Mouse (Mus musculus): ENCODE measurements around the gene Rnd2. TPM values are rescaled to one million over a fixed set of nuclear protein-coding genes. Genes with fewer than 3 reads are reported as not detected.
"Not testable (repeated sequence)": the region's sequence is repeated elsewhere in the genome, so short reads cannot be mapped to it uniquely, and the experiment has no call there.

Gene Rnd2
- polyA plus RNA-seq, 1 experiment from 2014 or later = 80.5 TPM

- H3K4me3 ChIP-seq = no peak overlapping the region
- 85% methylated on average over 4 of the region's 4 CpGs for WGBS
- ATAC-seq (ENCODE audit: low read depth) = no peak
These were observed 15.9 kb upstream of the Rnd2 start for GRCm38 (mm10) chr11:101448899-101449298.

GRCm38 (mm10) chr11:101449596-101449995 is 15.2 kb upstream of the Rnd2 start:
- H3K27ac ChIP-seq (replicated peaks); H3K9me3 ChIP-seq; H3K4me2 ChIP-seq; H3K27me3 ChIP-seq; H3K4me3 ChIP-seq; H3K9ac ChIP-seq; H3K4me1 ChIP-seq (replicated peaks); ATAC-seq (ENCODE audit: low read depth): not testable (repeated sequence)
- WGBS = 91% methylated on average over 4 of the region's 4 CpGs
- H3K36me3 ChIP-seq = peaks cover 19% of the 10 kb centered on the region

More at GRCm38 (mm10) chr11:101448899-101449298, 15.9 kb upstream of the Rnd2 start:
- H3K4me1 ChIP-seq (replicated peaks) = peaks cover 12% of the 10 kb centered on the region
- H3K9me3 ChIP-seq = no peaks in the 10 kb centered on the region
- no peak overlapping the region for H3K9ac ChIP-seq
- H3K4me2 ChIP-seq = peak overlapping the region; percentile 13
- H3K27ac ChIP-seq (replicated peaks) = no peak overlapping the region
- no peaks in the 10 kb centered on the region for H3K27me3 ChIP-seq
- peaks cover 26% of the 10 kb centered on the region for H3K36me3 ChIP-seq

GRCm38 (mm10) chr11:101450394-101450793 is 14.4 kb upstream of the Rnd2 start:
- H3K27ac ChIP-seq (replicated peaks) = no peak overlapping the region
- H3K4me1 ChIP-seq (replicated peaks) = no peaks in the 10 kb centered on the region
- WGBS = 73% methylated on average over 3 of the region's 3 CpGs
- ATAC-seq (ENCODE audit: low read depth) = no peak
- no peaks in the 10 kb centered on the region for H3K9me3 ChIP-seq
- H3K27me3 ChIP-seq = no peaks in the 10 kb centered on the region
- H3K9ac ChIP-seq = no peak overlapping the region
- no peak overlapping the region for H3K4me3 ChIP-seq
- H3K4me2 ChIP-seq = no peak overlapping the region
- peaks cover 12% of the 10 kb centered on the region for H3K36me3 ChIP-seq

- 96% methylated on average over 10 of the region's 10 CpGs for WGBS
These were observed 13.3 kb upstream of the Rnd2 start for GRCm38 (mm10) chr11:101451536-101451935.

GRCm38 (mm10) chr11:101452093-101452774 is 12.6 kb upstream of the Rnd2 start:
- H3K4me3 ChIP-seq = no peak overlapping the region
- H3K9me3 ChIP-seq = no peaks in the 10 kb centered on the region
- H3K4me1 ChIP-seq (replicated peaks) = no peaks in the 10 kb centered on the region
- H3K27ac ChIP-seq (replicated peaks) = no peak overlapping the region
- H3K27me3 ChIP-seq = no peaks in the 10 kb centered on the region
- H3K9ac ChIP-seq = no peak overlapping the region
- ATAC-seq (ENCODE audit: low read depth) = no peak
- no peak overlapping the region for H3K4me2 ChIP-seq
- 74% methylated on average over 10 of the region's 10 CpGs for WGBS
- peaks cover 9% of the 10 kb centered on the region for H3K36me3 ChIP-seq

More at GRCm38 (mm10) chr11:101451536-101451935, 13.3 kb upstream of the Rnd2 start:
- Histone ChIP-seq H3K4me2 (no peak overlapping the region), H3K27ac (replicated peaks) (no peak overlapping the region), H3K4me1 (replicated peaks) (no peaks in the 10 kb centered on the region), H3K27me3 (no peaks in the 10 kb centered on the region), H3K4me3 (no peak overlapping the region), H3K36me3 (peaks cover 6% of the 10 kb centered on the region), H3K9ac (no peak overlapping the region), H3K9me3 (no peaks in the 10 kb centered on the region)
- no peak for ATAC-seq (ENCODE audit: low read depth)

- Histone ChIP-seq H3K27me3 (no peaks in the 10 kb centered on the region), H3K4me2 (no peak overlapping the region), H3K4me3 (no peak overlapping the region), H3K4me1 (replicated peaks) (no peaks in the 10 kb centered on the region), H3K9ac (no peak overlapping the region), H3K27ac (replicated peaks) (peak overlapping the region; percentile 54; the same call in 1 of the 2 replicates), H3K36me3 (peaks cover 33% of the 10 kb centered on the region), H3K9me3 (no peaks in the 10 kb centered on the region)
- WGBS = 53% methylated on average over 6 of the region's 6 CpGs
- no peak for ATAC-seq (ENCODE audit: low read depth)
These were observed 10.1 kb upstream of the Rnd2 start for GRCm38 (mm10) chr11:101454702-101455101.

GRCm38 (mm10) chr11:101455627-101456026 is 9.2 kb upstream of the Rnd2 start:
- Histone ChIP-seq H3K36me3 (peaks cover 42% of the 10 kb centered on the region), H3K27ac (replicated peaks) (no peak overlapping the region), H3K9ac (no peak overlapping the region), H3K27me3 (no peaks in the 10 kb centered on the region), H3K4me3 (no peak overlapping the region), H3K4me1 (replicated peaks) (no peaks in the 10 kb centered on the region), H3K4me2 (no peak overlapping the region), H3K9me3 (no peaks in the 10 kb centered on the region)
- 88% methylated on average over 7 of the region's 7 CpGs for WGBS
- ATAC-seq (ENCODE audit: low read depth) = no peak

- no peaks in the 10 kb centered on the region for H3K9me3 ChIP-seq
- 90% methylated on average over 9 of the region's 9 CpGs for WGBS
- H3K4me1 ChIP-seq (replicated peaks) = peaks cover 6% of the 10 kb centered on the region
- H3K4me2 ChIP-seq = no peak overlapping the region
- no peak for ATAC-seq (ENCODE audit: low read depth)
- H3K4me3 ChIP-seq = no peak overlapping the region
- H3K27me3 ChIP-seq = no peaks in the 10 kb centered on the region
- H3K27ac ChIP-seq (replicated peaks) = no peak overlapping the region
- no peak overlapping the region for H3K9ac ChIP-seq
- peaks cover 62% of the 10 kb centered on the region for H3K36me3 ChIP-seq
These were observed 7.2 kb upstream of the Rnd2 start for GRCm38 (mm10) chr11:101457631-101458030.

- Histone ChIP-seq H3K9me3 (no peaks in the 10 kb centered on the region), H3K4me3 (no peak overlapping the region), H3K9ac (no peak overlapping the region), H3K27ac (replicated peaks) (no peak overlapping the region), H3K36me3 (peaks cover 63% of the 10 kb centered on the region), H3K4me2 (no peak overlapping the region), H3K4me1 (replicated peaks) (peaks cover 12% of the 10 kb centered on the region), H3K27me3 (no peaks in the 10 kb centered on the region)
- ATAC-seq (ENCODE audit: low read depth) = no peak
- WGBS = 82% methylated on average over 12 of the region's 12 CpGs
These were observed 6.6 kb upstream of the Rnd2 start for GRCm38 (mm10) chr11:101458217-101458616.

- Histone ChIP-seq H3K9me3 (no peaks in the 10 kb centered on the region), H3K4me1 (replicated peaks) (peaks cover 27% of the 10 kb centered on the region), H3K36me3 (peaks cover 63% of the 10 kb centered on the region), H3K27me3 (no peaks in the 10 kb centered on the region), H3K9ac (no peak overlapping the region), H3K4me2 (no peak overlapping the region), H3K4me3 (no peak overlapping the region), H3K27ac (replicated peaks) (no peak overlapping the region)
- WGBS = 40% methylated on average over 5 of the region's 6 CpGs
- no peak for ATAC-seq (ENCODE audit: low read depth)
These were observed 5.1 kb upstream of the Rnd2 start for GRCm38 (mm10) chr11:101459716-101460115.

GRCm38 (mm10) chr11:101460321-101460720 is 4.5 kb upstream of the Rnd2 start:
- WGBS = 88% methylated on average over 15 of the region's 15 CpGs
- H3K9me3 ChIP-seq = no peaks in the 10 kb centered on the region
- H3K4me1 ChIP-seq (replicated peaks) = peaks cover 31% of the 10 kb centered on the region
- no peak overlapping the region for H3K27ac ChIP-seq (replicated peaks)
- peaks cover 63% of the 10 kb centered on the region for H3K36me3 ChIP-seq
- H3K4me2 ChIP-seq = no peak overlapping the region
- no peak for ATAC-seq (ENCODE audit: low read depth)
- H3K4me3 ChIP-seq = no peak overlapping the region
- no peaks in the 10 kb centered on the region for H3K27me3 ChIP-seq
- H3K9ac ChIP-seq = no peak overlapping the region; the same call in 1 of the 2 replicates

- Histone ChIP-seq H3K9ac (no peak overlapping the region), H3K4me3 (no peak overlapping the region), H3K9me3 (no peaks in the 10 kb centered on the region), H3K4me2 (peak overlapping the region; percentile 86; the same call in 1 of the 2 replicates), H3K36me3 (peaks cover 55% of the 10 kb centered on the region), H3K27ac (replicated peaks) (no peak overlapping the region), H3K4me1 (replicated peaks) (peaks cover 42% of the 10 kb centered on the region), H3K27me3 (no peaks in the 10 kb centered on the region)
- ATAC-seq (ENCODE audit: low read depth) = no peak
- WGBS = 64% methylated on average over 14 of the region's 14 CpGs
These were observed 2.7 kb upstream of the Rnd2 start for GRCm38 (mm10) chr11:101462141-101462540.
